Mouse (Mus musculus) kidney, embryonic 16.5 days (tissue): ENCODE data around the gene Tnni3k. TPM values are rescaled to one million over a fixed set of nuclear protein-coding genes. Genes with fewer than 3 reads are reported as not detected.

Experiments used
- ATAC-seq: fragments of 200-750 bp; cut with Nextera tagmentation; 2 replicates; pipeline ENCODE4 v1.8.0; 2017; ENCODE audit warnings: moderate TSS enrichment; ENCODE audit not compliant: low FRiP score, low TSS enrichment
- H3K27ac ChIP-seq: fragments of 300-500 bp; sonication (generic); 2 replicates; pipeline ENCODE4 v1.5.1; 2014; ENCODE audit warnings: low read length
- H3K27me3 ChIP-seq: fragments of 300-500 bp; sonication (generic); 2 replicates; pipeline ENCODE4 v1.6.1; 2014; ENCODE audit warnings: low read length, control low read depth, mixed read lengths; ENCODE audit not compliant: insufficient read depth
- H3K36me3 ChIP-seq: fragments of 300-500 bp; sonication (generic); 2 replicates; pipeline ENCODE4 v1.6.1; 2014; ENCODE audit warnings: low read length, control low read depth, mixed read lengths; ENCODE audit not compliant: insufficient read depth
- H3K4me1 ChIP-seq: fragments of 300-500 bp; sonication (generic); 2 replicates; pipeline ENCODE4 v1.6.1; 2014; ENCODE audit warnings: low read length, control low read depth, mixed read lengths; ENCODE audit not compliant: insufficient read depth
- H3K4me2 ChIP-seq: fragments of 300-500 bp; sonication (generic); replicated peaks from 2 replicates; pipeline ENCODE4 v1.6.1; 2014; ENCODE audit warnings: low read depth, low read length
- H3K4me3 ChIP-seq: fragments of 300-500 bp; sonication (generic); 2 replicates; pipeline ENCODE4 v1.5.1; 2014; ENCODE audit warnings: mild to moderate bottlenecking, low read length
- H3K9ac ChIP-seq: fragments of 300-500 bp; sonication (generic); replicated peaks from 2 replicates; pipeline ENCODE4 v1.6.1; 2014; ENCODE audit warnings: low read length
- H3K9me3 ChIP-seq: fragments of 300-500 bp; sonication (generic); 2 replicates; pipeline ENCODE4 v1.6.1; 2016; ENCODE audit warnings: low read length, control low read depth
- WGBS: fragments of 180-500 bp; shearing (Covaris S2); extraction: QIAGEN DNeasy Blood & Tissue Kit; methylation state at CpG from one replicate; pipeline ENCODE4 v1.1.7; 2014; 5-methylcytosine and 5-hydroxymethylcytosine counted together
- polyA plus RNA-seq: library from polyadenylated mRNA; unstranded; fragments of >200 nt; fragmentation: Nextera tagmentation; extraction: Ambion mirVana; gene quantifications from 2 replicates; pipeline ENCODE4 v1.2.1, GENCODE M21; 2015

The Tnni3k gene
- polyA plus RNA-seq, 1 experiment from 2014 or later = not detected

DNA sequence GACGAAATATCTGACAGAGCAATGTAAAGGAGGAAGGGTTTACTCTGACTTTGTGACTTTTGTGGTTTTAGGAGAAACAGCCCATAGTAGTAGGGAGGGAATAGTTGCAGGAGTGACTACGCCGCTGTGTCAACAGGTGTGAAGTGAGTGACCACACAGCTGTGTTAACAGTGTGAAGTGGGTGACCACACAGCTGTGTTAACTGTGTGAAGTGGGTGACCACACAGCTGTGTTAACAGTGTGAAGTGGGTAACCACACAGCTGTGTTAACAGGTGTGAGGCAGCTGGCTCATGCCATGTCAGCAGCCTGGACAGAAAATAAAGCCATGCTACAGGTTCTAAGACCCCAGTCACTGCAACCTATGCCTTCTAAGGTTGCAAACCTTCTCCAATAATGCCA is 162.0 kb downstream of the Tnni3k start:
- Histone ChIP-seq H3K9ac (no peak overlapping the region), H3K4me2 (no peak overlapping the region), H3K36me3 (no peaks in the 10 kb centered on the region), H3K27ac (no peak overlapping the region), H3K9me3 (no peaks in the 10 kb centered on the region), H3K27me3 (no peaks in the 10 kb centered on the region), H3K4me3 (no peak overlapping the region), H3K4me1 (no peaks in the 10 kb centered on the region)
- ATAC-seq = peak; percentile 12; the same call in 1 of the 2 replicates
- WGBS = 81% methylated on average over 3 of the region's 3 CpGs

DNA sequence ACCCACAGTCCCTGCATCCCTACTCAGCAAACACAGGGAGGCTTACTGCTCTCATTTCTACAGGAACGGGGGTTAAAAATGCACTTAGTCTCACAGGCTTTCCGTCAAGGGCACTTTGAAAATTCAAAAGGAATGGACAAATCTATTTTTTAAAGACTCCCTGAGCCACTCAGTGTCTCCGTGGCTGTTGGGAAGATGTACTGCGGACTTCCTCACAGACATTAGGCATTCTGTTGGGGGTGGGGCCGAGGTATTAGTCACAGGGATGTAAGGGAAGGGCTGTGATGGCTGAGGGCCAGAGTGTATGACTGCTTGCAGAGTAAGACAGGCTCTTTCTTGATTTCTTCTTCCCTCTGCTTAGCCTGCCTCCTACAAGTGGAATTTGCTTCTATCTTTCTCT is 169.8 kb downstream of the Tnni3k start:
- 31% methylated on average over 5 of the region's 5 CpGs for WGBS
- H3K4me3 ChIP-seq = no peak overlapping the region
- H3K27ac ChIP-seq = no peak overlapping the region
- no peak overlapping the region for H3K4me2 ChIP-seq
- no peak overlapping the region for H3K9ac ChIP-seq
- H3K4me1 ChIP-seq = no peaks in the 10 kb centered on the region
- no peaks in the 10 kb centered on the region for H3K9me3 ChIP-seq
- no peak for ATAC-seq
- no peaks in the 10 kb centered on the region for H3K36me3 ChIP-seq
- no peaks in the 10 kb centered on the region for H3K27me3 ChIP-seq

DNA sequence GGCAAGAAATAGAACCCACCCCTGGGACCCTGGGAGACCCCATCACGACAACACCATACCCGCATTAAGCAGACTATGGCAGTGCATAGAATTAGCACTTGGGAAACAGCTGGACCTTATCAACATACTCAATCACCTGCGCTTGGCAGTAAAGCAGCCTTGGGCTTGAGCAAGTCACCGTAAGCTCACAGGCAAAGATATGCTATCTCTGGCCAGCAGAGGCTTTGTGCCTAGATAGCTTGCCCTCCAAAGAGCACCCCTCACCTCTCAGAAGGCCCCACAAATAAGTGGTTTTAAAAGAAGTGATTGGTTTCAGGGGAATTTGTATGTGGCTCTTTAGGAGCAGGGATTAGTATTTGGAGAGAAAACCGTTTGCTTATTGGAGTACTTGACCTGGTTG is 170.2 kb downstream of the Tnni3k start:
- 30% methylated on average over 5 of the region's 5 CpGs for WGBS

DNA sequence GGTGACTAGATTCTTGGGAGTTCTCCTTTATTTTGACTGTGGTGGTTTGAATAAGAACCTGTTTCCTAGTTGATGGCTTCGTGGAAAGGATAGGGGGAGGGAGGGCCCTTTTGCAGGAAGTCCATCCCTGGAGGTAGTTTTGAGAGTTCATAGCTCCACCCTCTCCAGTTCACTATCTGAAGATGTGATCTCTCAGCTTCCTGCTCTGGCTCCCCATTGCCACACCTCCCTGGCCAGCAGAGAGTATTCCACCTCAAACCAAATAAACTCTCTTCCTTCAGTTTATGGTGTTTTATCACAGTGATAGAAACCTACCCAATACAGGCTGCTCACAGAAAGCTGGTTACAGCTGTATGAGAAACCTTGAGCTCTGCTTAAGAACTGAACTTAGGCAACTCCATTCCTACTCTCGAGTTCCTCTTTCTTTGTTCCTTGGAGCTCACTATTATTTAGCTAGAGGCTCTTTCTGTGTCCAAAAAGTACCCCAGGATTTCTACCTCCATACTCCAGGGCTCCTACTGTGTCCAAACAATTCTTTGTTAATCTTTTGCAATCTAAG is 173.7 kb downstream of the Tnni3k start:
- Histone ChIP-seq H3K27me3 (no peaks in the 10 kb centered on the region), H3K4me3 (no peak overlapping the region), H3K27ac (no peak overlapping the region), H3K36me3 (no peaks in the 10 kb centered on the region), H3K4me1 (no peaks in the 10 kb centered on the region), H3K9me3 (no peaks in the 10 kb centered on the region), H3K4me2 (no peak overlapping the region), H3K9ac (no peak overlapping the region)
- 60% methylated on average over 2 of the region's 2 CpGs for WGBS
- ATAC-seq = no peak

More for the DNA sequence above, 170.2 kb downstream of the Tnni3k start:
- no peaks in the 10 kb centered on the region for H3K36me3 ChIP-seq
- H3K9ac ChIP-seq = no peak overlapping the region
- no peak overlapping the region for H3K4me2 ChIP-seq
- no peak for ATAC-seq
- H3K9me3 ChIP-seq = no peaks in the 10 kb centered on the region
- H3K27me3 ChIP-seq = no peaks in the 10 kb centered on the region
- no peak overlapping the region for H3K27ac ChIP-seq
- H3K4me1 ChIP-seq = no peaks in the 10 kb centered on the region
- no peak overlapping the region for H3K4me3 ChIP-seq

DNA sequence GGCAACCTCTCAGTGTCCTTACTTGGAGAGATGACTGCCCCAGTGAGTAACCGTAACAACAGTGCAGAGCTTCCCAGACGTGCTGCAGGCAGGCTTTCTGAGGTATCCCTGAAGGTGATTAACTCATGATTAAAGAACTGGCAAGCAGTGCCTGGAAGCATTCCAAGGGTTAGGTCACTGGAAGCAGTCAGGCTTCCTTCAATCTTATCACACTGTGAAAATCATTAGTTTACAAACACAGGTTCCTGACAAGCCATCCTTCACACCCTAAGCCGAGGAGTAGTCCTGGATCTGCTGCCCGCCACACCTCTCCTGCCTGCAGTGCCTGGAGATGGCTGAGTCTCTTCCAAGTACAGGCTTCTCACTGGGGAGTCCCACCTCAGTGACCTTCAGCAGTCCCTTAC is 174.7 kb downstream of the Tnni3k start:
- H3K27ac ChIP-seq = no peak overlapping the region
- no peak for ATAC-seq
- H3K36me3 ChIP-seq = no peaks in the 10 kb centered on the region
- no peaks in the 10 kb centered on the region for H3K27me3 ChIP-seq
- no peak overlapping the region for H3K9ac ChIP-seq
- no peaks in the 10 kb centered on the region for H3K9me3 ChIP-seq
- no peak overlapping the region for H3K4me3 ChIP-seq
- no peaks in the 10 kb centered on the region for H3K4me1 ChIP-seq
- 33% methylated on average over 4 of the region's 4 CpGs for WGBS
- H3K4me2 ChIP-seq = no peak overlapping the region

DNA sequence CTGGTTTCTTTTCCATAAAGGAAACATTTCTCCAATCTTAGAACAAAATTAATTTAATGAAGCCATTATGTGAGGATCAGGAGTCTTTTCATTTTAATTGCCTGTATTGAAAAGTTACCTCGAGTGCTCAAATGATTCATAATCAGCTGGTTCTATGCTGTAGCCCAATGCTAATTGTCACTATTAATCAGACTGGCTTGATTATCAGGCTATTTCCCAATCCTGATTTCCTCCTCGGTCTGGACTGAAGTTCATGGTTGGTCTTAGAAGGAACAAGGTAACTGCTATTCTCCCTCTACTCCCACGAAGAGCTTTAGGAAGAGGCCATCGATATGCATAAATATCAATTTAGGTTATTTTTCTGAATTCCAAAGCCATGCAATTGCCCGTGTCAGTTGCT is 175.1 kb downstream of the Tnni3k start:
- Histone ChIP-seq H3K4me2 (no peak overlapping the region), H3K27me3 (no peaks in the 10 kb centered on the region), H3K36me3 (no peaks in the 10 kb centered on the region), H3K9me3 (no peaks in the 10 kb centered on the region), H3K4me1 (no peaks in the 10 kb centered on the region), H3K27ac (no peak overlapping the region), H3K9ac (no peak overlapping the region), H3K4me3 (no peak overlapping the region)
- 67% methylated on average over 5 of the region's 5 CpGs for WGBS
- ATAC-seq = no peak

DNA sequence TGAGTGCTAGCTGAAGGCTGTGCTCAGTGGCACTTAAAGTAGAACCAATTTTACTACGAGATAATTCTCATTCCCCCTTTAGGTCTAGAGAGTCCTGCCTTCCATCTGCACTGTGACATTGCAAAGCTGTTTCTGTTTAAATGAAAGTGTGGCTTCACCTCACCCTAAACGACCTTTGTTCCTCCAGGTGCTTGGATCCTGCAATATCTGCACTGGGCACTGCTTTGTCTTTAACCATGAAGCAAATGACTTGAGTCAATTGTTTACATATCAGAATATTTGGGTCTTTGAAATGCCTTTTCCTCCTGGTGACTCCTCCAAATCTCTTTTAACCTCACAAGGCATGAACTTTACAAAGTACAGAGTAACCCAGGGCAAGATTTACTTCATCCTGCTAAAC is 175.7 kb downstream of the Tnni3k start:
- Histone ChIP-seq H3K36me3 (no peaks in the 10 kb centered on the region), H3K4me2 (no peak overlapping the region), H3K27me3 (no peaks in the 10 kb centered on the region), H3K9ac (no peak overlapping the region), H3K4me3 (no peak overlapping the region), H3K27ac (no peak overlapping the region), H3K9me3 (no peaks in the 10 kb centered on the region), H3K4me1 (no peaks in the 10 kb centered on the region)
- WGBS = 56% methylated on average over 2 of the region's 2 CpGs
- no peak for ATAC-seq

DNA sequence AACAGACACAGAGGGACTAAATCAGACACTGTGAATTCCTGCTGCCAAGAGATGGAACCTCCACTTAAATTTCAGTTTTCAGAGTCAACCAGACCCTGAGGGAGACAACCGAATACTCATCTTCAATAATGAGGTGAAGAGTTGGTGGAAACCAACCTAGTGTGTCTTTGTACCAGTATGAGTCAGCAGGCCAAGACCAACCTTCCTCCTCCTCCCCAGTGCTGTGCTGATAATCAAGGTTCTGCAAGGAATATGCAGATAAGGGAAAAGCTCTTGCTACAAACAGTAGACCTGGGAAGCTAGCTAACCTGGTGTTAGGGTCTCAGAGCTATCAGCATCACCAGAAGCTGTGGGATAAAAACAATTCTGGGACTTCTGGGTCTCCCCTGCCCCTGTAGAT is 176.1 kb downstream of the Tnni3k start:
- Histone ChIP-seq H3K9me3 (no peaks in the 10 kb centered on the region), H3K4me1 (no peaks in the 10 kb centered on the region), H3K27ac (no peak overlapping the region), H3K36me3 (no peaks in the 10 kb centered on the region), H3K27me3 (no peaks in the 10 kb centered on the region), H3K4me3 (no peak overlapping the region), H3K4me2 (no peak overlapping the region), H3K9ac (no peak overlapping the region)
- 84% methylated on average over 1 of the region's 1 CpGs for WGBS
- ATAC-seq = no peak

DNA sequence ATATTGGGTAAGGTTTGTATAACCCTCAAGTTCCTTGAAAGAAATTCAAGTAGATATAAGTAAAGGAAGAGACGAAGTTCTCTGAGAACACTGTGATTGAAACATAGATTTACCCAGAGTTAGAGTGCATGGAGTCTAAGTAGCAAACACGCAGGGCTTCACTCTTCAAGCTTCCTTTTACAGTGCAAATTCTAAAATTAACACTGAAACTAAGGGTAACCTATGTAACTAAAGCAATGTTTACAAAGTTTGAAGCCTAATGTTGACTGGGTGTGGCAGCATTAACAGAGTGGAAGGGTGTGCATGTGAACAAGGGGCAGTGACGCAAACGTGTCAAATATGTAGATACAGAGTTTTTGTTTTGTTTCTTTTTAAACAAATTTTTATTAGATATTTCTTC is 186.4 kb downstream of the Tnni3k start:
- Histone ChIP-seq H3K36me3 (no peaks in the 10 kb centered on the region), H3K27ac (no peak overlapping the region), H3K9ac (no peak overlapping the region), H3K9me3 (no peaks in the 10 kb centered on the region), H3K27me3 (no peaks in the 10 kb centered on the region), H3K4me3 (no peak overlapping the region), H3K4me2 (no peak overlapping the region), H3K4me1 (no peaks in the 10 kb centered on the region)
- WGBS = 92% methylated on average over 4 of the region's 4 CpGs
- no peak for ATAC-seq

- Histone ChIP-seq H3K4me2 (no peak overlapping the region), H3K36me3 (no peaks in the 10 kb centered on the region), H3K27ac (no peak overlapping the region), H3K9me3 (no peaks in the 10 kb centered on the region), H3K27me3 (no peaks in the 10 kb centered on the region), H3K4me3 (no peak overlapping the region), H3K4me1 (no peaks in the 10 kb centered on the region), H3K9ac (no peak overlapping the region)
- WGBS = 75% methylated on average over 6 of the region's 6 CpGs
- ATAC-seq = no peak
These were observed 193.3 kb downstream of the Tnni3k start for GRCm38 (mm10) chr3:154861921-154862320.
